ENCODE assay signal across 22 mouse cellular contexts in genomic region chr2:108789166-108789565, GRCm38 (mm10).
DNase-seq lines count a peak whose midpoint lies in the region; TF ChIP-seq lines count a peak whose summit lies in the region.
"Had no signal": no experiment of that assay in that cellular context is flagged by ENCODE, and none has a peak within 500 bp of the region (broad histone marks: within the 10 kb centered on the region; RNA-seq: fewer than 3 reads in every experiment).

No protein-coding gene starts in this region.

- intact Hi-C loops in left cerebral cortex, adult 2 months (cut with DNase I), result loop anchor here (5.0 to 10.0 kb wide), 3 partner anchors 82 to 826 kb away; no protein-coding TSS in a partner anchor

- peak; percentile 22 to 50 for DNase-seq in layer of hippocampus, adult 18-20 months (ENCODE audit: low spot score in 2 of 2)
- DNase-seq in layer of hippocampus, adult 9-10 months (ENCODE audit: low spot score), result no peak
- DNase-seq in left cerebral cortex, adult 2 months (ENCODE audit: extremely low spot score in 1 of 2, low spot score in 2 of 2), result peak; percentile 14 to 17
- no peak for DNase-seq in left cerebral cortex, adult 11 months (ENCODE audit: low spot score)
- DNase-seq in frontal cortex, postnatal 14 days (ENCODE audit: low spot score in 2 of 2), result peak; percentile 11 to 17
- peak; percentile 34 to 63 for DNase-seq in right cerebral cortex, postnatal 10 days (ENCODE audit: low spot score in 2 of 2)
- DNase-seq in adrenal gland, postnatal 36 days, result no peak
- no peak for DNase-seq in thymus, postnatal 10 days (ENCODE audit: low spot score in 2 of 2)
- DNase-seq: adrenal gland, adult 2 months; cerebellum, adult 8-10 months; cerebellum, postnatal 36 days; heart, postnatal 14 days; kidney, adult 18-20 months; kidney, postnatal 36 days; lung, postnatal 36 days had no signal

- TF ChIP-seq CTCF in left cerebral cortex, adult 2 months (IDR thresholded peaks at IDR 0.05), result no peak

- no peak overlapping the region for H3K27ac ChIP-seq in left cerebral cortex, adult 2 months
- H3K27ac ChIP-seq: forebrain, embryonic 13.5 days; hindbrain, embryonic 10.5 days; hindbrain, embryonic 15.5 days; kidney, embryonic 15.5 days; limb, embryonic 13.5 days; neural tube, embryonic 12.5 days had no signal

- no peak overlapping the region for H3K4me3 ChIP-seq in left cerebral cortex, adult 2 months
- H3K4me3 ChIP-seq: forebrain, embryonic 13.5 days; hindbrain, embryonic 10.5 days; hindbrain, embryonic 15.5 days; kidney, embryonic 15.5 days; limb, embryonic 13.5 days; myocyte; neural tube, embryonic 12.5 days had no signal

Comparison
In these comparisons a context has a peak if more than half of its experiments do, and no peak if none do; other contexts are left out.
1. DNase-seq: peak in layer of hippocampus, adult 18-20 months (2 of 2), left cerebral cortex, adult 2 months (2 of 2), frontal cortex, postnatal 14 days (2 of 2) and right cerebral cortex, postnatal 10 days (2 of 2); none in layer of hippocampus, adult 9-10 months (single experiment), left cerebral cortex, adult 11 months (single experiment), adrenal gland, postnatal 36 days (0 of 2) and thymus, postnatal 10 days (0 of 2).